Mouse (Mus musculus) inflammation-experienced regulatory T-cells, adult 6 months (primary cell): ENCODE results near the gene Spata45. TPM values are rescaled to one million over a fixed set of nuclear protein-coding genes. Genes with fewer than 3 reads are reported as not detected.

Experiments
- ATAC-seq: one replicate; pipeline ENCODE4 v1.8.0; 2017
- polyA plus RNA-seq, 3 experiments: library from polyadenylated mRNA; unstranded; fragments of 100-300 nt; shearing (Covaris generic); gene quantifications; one replicate each; pipeline ENCODE4 v1.2.1; 2017

Gene Spata45
- polyA plus RNA-seq, 3 experiments from 2014 or later = 1.1 TPM; not detected in 2

- ATAC-seq = no peak
Measured at GRCm38 (mm10) chr1:191085597-191085996, 49.2 kb downstream of the Spata45 start.

DNA sequence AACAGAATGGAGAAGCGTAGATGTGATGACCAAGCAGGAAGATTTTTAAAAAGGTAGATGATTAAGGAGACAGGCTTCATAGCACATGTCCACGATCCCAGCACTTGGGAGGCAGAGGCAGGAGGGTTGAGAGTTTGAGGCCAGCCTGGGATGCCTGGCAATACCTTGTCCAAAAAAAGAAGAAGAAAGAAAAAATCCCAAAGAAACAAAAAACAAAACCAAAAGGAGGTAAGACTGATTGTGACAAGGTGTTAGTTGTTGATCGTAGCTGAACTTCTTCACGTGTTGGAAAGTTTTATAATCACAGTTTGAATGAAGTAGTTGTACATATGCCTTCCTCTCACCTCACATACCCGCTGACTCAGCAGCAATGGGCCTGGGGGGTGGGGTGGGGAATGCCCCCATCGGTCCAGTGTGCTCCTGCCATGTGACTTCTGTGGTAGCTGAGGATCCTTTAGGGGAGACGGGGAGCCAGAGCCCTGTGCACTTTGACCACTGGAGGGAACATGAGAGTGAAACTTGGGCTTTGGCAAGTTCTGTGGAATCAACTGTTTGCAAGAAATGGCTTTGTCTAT is 50.0 kb downstream of the Spata45 start:
- ATAC-seq = no peak

- ATAC-seq = no peak
Measured at GRCm38 (mm10) chr1:191086960-191087359, 50.5 kb downstream of the Spata45 start.

DNA sequence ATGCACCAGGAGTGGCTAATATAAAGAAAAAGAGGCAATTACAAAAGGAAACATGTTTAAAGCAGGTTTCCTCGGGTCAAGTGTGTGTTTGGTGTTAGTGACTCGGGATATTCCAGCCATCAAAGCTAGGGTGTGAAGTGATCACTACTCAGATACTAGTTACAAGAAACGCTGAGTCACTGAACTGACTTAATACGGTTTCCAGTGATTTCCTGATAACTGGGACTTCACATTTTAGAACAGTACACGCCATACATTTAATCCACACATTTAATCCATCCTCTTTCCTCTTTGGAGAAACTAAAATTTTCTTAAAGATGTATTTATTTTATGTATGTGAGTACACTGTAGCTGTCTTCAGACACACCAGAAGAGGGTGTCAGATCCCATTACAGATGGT is 51.5 kb downstream of the Spata45 start:
- no peak for ATAC-seq

- no peak for ATAC-seq
Measured at GRCm38 (mm10) chr1:191089355-191089754, 52.9 kb downstream of the Spata45 start.

DNA sequence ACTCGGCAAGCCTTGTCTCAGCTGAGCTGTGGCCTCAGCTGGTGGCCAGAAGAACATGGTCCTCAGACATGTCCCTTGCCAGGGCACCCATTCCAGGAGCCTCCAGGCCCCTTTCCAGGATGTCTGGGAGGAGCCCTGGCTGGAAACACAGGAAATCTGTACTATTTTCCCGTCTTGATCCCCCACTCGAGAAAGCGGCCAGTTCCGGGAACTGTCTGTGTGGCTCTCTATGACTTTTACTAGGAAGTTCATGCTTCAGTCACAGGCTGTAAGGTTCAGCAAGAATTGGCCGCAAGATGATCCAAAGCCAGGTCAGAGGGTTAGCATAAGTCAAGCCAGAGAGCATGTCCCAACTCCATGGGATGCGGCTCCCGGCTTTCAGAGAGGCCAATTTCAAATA is 55.6 kb downstream of the Spata45 start:
- no peak for ATAC-seq

Other genes with a start within 250 kb of the Spata45 start
- gene Rps6kc1, start 124.9 kb upstream of the Spata45 start, polyA plus RNA-seq = 1 to 10 TPM; 4.7 to 8.8 (median 8.8) TPM
- 10 to 100 TPM; 49.9 to 55.6 (median 50.2) TPM for gene Angel2, start 111.5 kb upstream of the Spata45 start, polyA plus RNA-seq
- 1 to 10 TPM in 1 of 3 experiments, under 1 TPM in 2; 0.33 to 1.2 (median 0.59) TPM for gene Vash2, start 57.3 kb upstream of the Spata45 start, polyA plus RNA-seq
- 10 to 100 TPM in 1 of 3 experiments, 1 to 10 TPM in 2; 5.9 to 10.2 (median 8.2) TPM for gene Flvcr1, start 10.5 kb upstream of the Spata45 start, polyA plus RNA-seq
- 10 to 100 TPM in 2 of 3 experiments, 1 to 10 TPM in 1; 5.3 to 14.7 (median 11.0) TPM for gene Tatdn3, start 26.3 kb downstream of the Spata45 start, polyA plus RNA-seq
- gene Nsl1, start 26.4 kb downstream of the Spata45 start, polyA plus RNA-seq = 1 to 10 TPM; 1.1 to 7.4 (median 4.2) TPM
- gene Batf3, start 61.2 kb downstream of the Spata45 start, polyA plus RNA-seq = 1 to 10 TPM in 1 of 3 experiments, not detected in 2; 1.4 TPM
- gene Fam71a, start 128.2 kb downstream of the Spata45 start, polyA plus RNA-seq = not detected
- gene Atf3, start 181.4 kb downstream of the Spata45 start, polyA plus RNA-seq = not detected